Mouse (Mus musculus) stomach, embryonic 15.5 days (tissue): ENCODE data around the gene Myo7a. TPM values are rescaled to one million over a fixed set of nuclear protein-coding genes. Genes with fewer than 3 reads are reported as not detected.

Experiments
- ATAC-seq: fragments of 200-750 bp; cut with Nextera tagmentation; 2 replicates; pipeline ENCODE4 v1.8.0; 2017; ENCODE audit warnings: low read depth, moderate number of reproducible peaks, moderate TSS enrichment; ENCODE audit not compliant: insufficient read depth, low FRiP score
- H3K27ac ChIP-seq: fragments of 300-500 bp; sonication (generic); 2 replicates; pipeline ENCODE4 v1.5.1; 2015; ENCODE audit warnings: mild to moderate bottlenecking, inconsistent platforms
- H3K27me3 ChIP-seq: fragments of 300-500 bp; sonication (generic); replicated peaks from 2 replicates; pipeline ENCODE4 v1.6.1; 2015; ENCODE audit warnings: inconsistent platforms
- H3K36me3 ChIP-seq: fragments of 300-500 bp; sonication (generic); 2 replicates; pipeline ENCODE4 v1.6.1; 2015; ENCODE audit warnings: inconsistent platforms
- H3K4me1 ChIP-seq: fragments of 300-500 bp; sonication (generic); 2 replicates; pipeline ENCODE4 v1.6.1; 2015; ENCODE audit warnings: inconsistent platforms
- H3K4me2 ChIP-seq: fragments of 300-500 bp; sonication (generic); 2 replicates; pipeline ENCODE4 v1.6.1; 2015; ENCODE audit warnings: mild to moderate bottlenecking, inconsistent platforms
- H3K4me3 ChIP-seq: fragments of 300-500 bp; sonication (generic); replicated peaks from 2 replicates; pipeline ENCODE4 v1.5.1; 2015; ENCODE audit warnings: inconsistent platforms
- H3K9ac ChIP-seq: fragments of 300-500 bp; sonication (generic); 2 replicates; pipeline ENCODE4 v1.6.1; 2015; ENCODE audit warnings: inconsistent platforms
- H3K9me3 ChIP-seq: fragments of 300-500 bp; sonication (generic); 2 replicates; pipeline ENCODE4 v1.6.1; 2016; ENCODE audit warnings: inconsistent platforms
- WGBS: fragments of 180-500 bp; shearing (Covaris S2); methylation state at CpG from one replicate; pipeline ENCODE4 v1.1.7; 2015; 5-methylcytosine and 5-hydroxymethylcytosine counted together
- polyA plus RNA-seq: library from polyadenylated mRNA; unstranded; fragments of >200 nt; fragmentation: Nextera tagmentation; extraction: Ambion mirVana; gene quantifications from 2 replicates; pipeline ENCODE4 v1.2.1, GENCODE M21; 2015

Gene Myo7a
- 9.3 and 11.4 TPM in 2 replicates for polyA plus RNA-seq

DNA sequence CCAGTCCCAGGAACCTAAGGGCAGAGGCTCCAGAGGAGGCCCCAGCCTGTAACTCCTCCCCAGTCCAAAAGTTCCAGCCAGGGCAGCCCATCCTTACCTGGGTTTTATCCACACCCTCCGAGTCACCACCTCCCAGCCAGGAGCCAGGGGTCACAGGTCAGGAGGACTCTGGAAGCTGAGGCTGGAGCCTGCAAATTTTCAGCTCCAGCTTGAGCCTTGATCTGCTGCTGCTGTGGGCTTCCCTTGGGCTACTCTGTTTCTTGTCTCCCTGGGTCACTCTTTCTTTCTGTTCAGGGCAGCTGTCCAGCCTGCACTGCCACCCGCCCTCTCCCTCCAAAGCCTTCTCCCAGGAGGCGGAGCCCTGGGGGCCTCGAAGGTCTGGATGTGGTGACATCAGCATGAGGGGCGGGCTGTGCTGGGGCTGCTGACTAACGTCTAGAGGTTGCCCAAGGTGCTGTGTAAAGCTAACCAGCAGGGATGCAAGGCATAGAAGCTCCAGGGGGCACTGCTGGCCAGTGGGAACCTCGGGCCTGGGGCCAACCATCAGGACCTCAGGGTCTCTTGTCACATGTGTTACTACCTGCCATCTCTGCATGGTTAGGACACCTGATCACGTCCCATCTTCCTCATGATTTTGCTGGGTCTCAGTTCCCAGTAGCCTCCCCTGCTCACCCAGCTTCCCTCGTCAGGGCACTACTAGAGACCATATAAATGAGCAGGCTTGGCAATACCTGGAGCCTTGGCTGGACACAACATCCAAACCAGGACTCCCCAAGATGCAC is at the start of gene Myo7a:
Gene Myo7a (minus strand): TSS at position 346 of the 782 bp plus-strand sequence.
- no peaks in the 10 kb centered on the region for H3K36me3 ChIP-seq
- H3K4me1 ChIP-seq: 0 out of 2 replicates have a peak, but pooled peaks cover 11% of the 10 kb centered on the region
- H3K27ac ChIP-seq: no peak within 1 kb of the TSS
- peak within 1 kb of the TSS; percentile 19; the same call in 1 of the 2 replicates for H3K4me3 ChIP-seq
- no peaks in the 10 kb centered on the region for H3K9me3 ChIP-seq
- WGBS: 38% methylated on average over 9 of the region's 9 CpGs
- H3K27me3 ChIP-seq: no peaks in the 10 kb centered on the region
- H3K9ac ChIP-seq: no peak within 1 kb of the TSS
- peak; percentile 44 for ATAC-seq
- peak within 1 kb of the TSS; percentile 53 for H3K4me2 ChIP-seq

DNA sequence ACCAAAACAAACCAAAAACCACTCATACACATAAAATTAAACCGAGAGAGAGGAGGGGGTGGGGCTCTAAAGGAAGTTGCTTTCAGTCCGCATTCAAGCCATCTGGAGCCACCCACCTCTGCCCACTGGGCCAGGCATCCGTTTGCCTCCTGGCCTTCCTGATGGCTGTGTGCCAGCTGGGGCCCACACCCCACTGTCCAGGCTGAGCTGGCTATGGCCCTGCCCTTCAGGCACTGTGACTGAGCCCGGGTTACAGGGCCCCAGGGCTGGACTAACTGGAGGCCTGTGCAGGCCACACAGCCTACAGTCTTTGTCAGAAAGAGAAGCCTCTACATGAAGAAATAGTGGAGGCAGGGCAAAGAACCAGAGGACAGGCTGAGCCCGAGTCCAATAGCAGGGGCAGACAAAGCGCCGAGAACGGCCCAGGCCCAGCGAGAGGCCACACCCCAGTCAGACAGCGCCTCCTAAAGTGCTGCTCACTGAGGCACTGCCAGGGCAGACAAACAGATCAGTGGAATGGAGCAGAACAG is 45.7 kb upstream of the Myo7a start:
- H3K9ac ChIP-seq: no peak overlapping the region
- H3K27me3 ChIP-seq: no peaks in the 10 kb centered on the region
- no peaks in the 10 kb centered on the region for H3K36me3 ChIP-seq
- WGBS: 37% methylated on average over 10 of the region's 10 CpGs
- no peak overlapping the region for H3K4me3 ChIP-seq
- ATAC-seq: peak; percentile 70
- peak overlapping the region; percentile 81 for H3K27ac ChIP-seq
- peak overlapping the region; percentile 30; the same call in 1 of the 2 replicates for H3K4me2 ChIP-seq
- no peaks in the 10 kb centered on the region for H3K9me3 ChIP-seq
- H3K4me1 ChIP-seq: peaks cover 47% of the 10 kb centered on the region

DNA sequence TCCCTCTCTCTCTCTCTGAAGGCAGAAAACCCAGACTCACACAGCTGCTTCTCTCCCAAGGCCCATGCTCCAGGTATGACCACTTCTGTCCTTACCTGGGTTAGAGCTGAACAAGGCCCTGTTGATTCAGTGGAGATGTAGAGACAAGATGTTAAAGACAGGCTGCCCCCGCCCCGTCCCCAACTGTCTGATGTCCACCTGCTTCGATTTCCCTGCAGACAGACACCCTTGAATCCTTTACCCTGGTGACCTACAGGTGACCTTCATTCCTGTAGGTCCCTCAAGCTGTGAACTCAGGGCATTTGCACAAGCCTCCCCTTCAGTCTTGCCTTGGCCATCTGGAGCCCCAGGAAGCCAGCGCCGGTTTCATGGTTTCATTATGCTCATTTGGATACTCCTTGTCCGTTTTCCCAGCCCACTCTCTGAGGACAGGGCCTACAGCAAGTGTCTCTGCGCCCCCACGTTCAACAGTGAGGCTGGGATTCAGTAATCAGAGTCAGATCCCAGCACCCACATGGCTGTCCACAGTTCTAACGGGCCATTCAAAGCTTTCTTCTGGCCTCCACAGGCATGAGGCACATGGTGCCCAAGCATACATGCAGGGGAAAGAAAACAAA is 45.2 kb upstream of the Myo7a start:
- peak overlapping the region; percentile 81 for H3K27ac ChIP-seq
- H3K9me3 ChIP-seq: no peaks in the 10 kb centered on the region
- no peaks in the 10 kb centered on the region for H3K36me3 ChIP-seq
- H3K4me3 ChIP-seq: no peak overlapping the region
- peaks cover 52% of the 10 kb centered on the region for H3K4me1 ChIP-seq
- H3K27me3 ChIP-seq: no peaks in the 10 kb centered on the region
- no peak overlapping the region for H3K9ac ChIP-seq
- WGBS: 73% methylated on average over 9 of the region's 9 CpGs
- ATAC-seq: no peak
- no peak overlapping the region for H3K4me2 ChIP-seq

DNA sequence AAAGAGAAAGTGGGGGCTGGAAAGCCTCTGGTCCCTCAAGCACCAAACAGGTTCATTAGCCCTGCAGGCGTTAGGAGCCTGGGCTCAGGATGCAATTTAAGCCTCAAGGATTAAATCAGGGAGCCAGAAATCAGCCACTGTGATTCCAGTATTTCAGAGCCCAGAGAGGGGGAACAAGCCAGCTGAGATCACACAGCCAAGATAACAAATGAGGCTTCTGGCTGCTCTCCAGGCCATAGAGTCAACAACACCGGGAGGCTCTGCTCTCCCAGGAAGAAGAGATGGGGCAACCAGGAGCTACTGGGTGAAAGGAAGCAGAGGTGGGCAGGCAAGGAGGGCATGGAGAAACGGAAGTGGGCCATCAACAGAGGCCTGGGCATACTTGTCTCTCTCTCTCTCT is 44.4 kb upstream of the Myo7a start:
- H3K9ac ChIP-seq: no peak overlapping the region
- H3K4me1 ChIP-seq: peaks cover 60% of the 10 kb centered on the region
- no peak overlapping the region for H3K4me2 ChIP-seq
- no peaks in the 10 kb centered on the region for H3K9me3 ChIP-seq
- no peaks in the 10 kb centered on the region for H3K27me3 ChIP-seq
- peak overlapping the region; percentile 55; the same call in 1 of the 2 replicates for H3K27ac ChIP-seq
- ATAC-seq: no peak
- H3K4me3 ChIP-seq: no peak overlapping the region
- 31% methylated on average over 3 of the region's 3 CpGs for WGBS
- H3K36me3 ChIP-seq: no peaks in the 10 kb centered on the region

DNA sequence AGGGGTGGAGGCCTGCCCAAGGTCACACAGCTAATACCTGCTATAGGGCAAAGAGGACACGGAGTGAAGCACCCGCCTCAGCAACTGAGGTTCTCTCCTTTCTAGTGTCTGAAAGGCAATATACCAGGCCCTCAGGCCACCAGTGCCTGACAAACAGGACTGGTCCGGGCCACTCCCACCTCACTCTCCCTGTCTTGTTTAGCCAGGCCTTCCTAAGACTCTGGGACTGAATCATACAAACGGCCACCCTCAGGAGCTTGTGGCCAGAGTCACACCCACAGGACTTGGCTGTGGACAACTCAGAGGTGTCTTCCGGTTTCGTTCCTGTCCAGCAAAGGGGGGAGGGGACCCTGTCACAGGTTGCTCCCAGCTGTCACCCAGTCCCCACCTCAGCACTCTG is 42.9 kb upstream of the Myo7a start:
- no peak overlapping the region for H3K9ac ChIP-seq
- H3K27me3 ChIP-seq: no peaks in the 10 kb centered on the region
- H3K9me3 ChIP-seq: no peaks in the 10 kb centered on the region
- H3K36me3 ChIP-seq: no peaks in the 10 kb centered on the region
- no peak for ATAC-seq
- H3K4me3 ChIP-seq: no peak overlapping the region
- 0 out of 2 replicates have a peak overlapping the region, but pooled peaks have one; percentile 3 for H3K4me2 ChIP-seq
- H3K4me1 ChIP-seq: peaks cover 65% of the 10 kb centered on the region
- H3K27ac ChIP-seq: peak overlapping the region; percentile 55
- WGBS: 62% methylated on average over 6 of the region's 6 CpGs

DNA sequence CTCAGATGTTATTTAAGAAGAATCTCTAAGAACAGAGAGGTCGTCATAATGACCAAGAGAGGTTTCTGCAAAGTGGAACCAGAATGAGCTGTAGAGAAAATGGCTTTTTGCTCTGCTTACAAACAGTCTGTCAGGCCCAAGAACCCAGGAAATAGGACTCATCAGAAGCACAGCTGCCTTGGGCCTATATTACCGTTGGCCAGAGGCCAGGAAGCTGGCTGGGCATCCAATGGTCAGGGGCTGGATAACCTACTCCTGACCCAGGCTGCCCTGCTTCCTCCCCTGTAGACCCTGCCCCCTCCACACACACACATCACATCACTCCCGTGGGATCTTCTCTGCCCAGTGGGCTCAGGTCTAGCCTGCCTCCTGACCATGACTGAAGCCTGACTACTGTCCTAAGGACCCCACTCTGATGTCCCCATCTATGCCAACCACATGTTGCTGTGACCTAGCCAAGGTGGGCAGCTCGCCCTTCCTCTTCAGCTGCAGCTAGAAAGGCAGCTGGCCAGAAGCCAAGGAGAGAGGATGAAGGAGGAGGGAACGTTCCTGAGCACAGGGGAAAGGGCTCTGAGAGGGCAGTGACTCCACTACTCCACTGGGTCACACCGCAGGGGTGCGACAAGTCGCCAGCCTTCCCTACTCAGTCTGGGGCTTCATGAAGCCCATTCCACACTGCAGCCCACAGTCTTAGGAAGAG is 40.9 kb upstream of the Myo7a start:
- H3K4me2 ChIP-seq: peak overlapping the region; percentile 2
- no peak for ATAC-seq

DNA sequence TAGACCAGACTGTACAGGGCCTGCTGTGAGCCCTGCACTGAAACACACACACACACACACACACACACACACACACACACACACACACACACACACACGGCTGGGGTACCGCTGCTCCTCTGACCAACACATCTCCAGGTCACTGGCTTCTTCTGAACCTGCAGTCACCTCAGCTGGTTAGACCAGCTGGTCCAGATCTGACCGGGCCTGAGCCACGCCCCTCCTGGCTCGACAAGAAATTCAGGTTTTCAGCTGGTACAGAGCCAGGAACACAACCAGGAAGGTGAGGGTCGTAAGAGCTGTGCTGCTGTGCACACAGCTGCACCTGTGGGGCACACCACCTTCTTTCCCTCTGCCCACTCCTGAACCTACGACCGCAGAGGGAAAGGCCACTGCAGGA is 39.2 kb upstream of the Myo7a start:
- Histone ChIP-seq H3K4me2 (peak overlapping the region; percentile 26), H3K4me1 (peaks cover 53% of the 10 kb centered on the region)

More for the DNA sequence above, 40.9 kb upstream of the Myo7a start:
- Histone ChIP-seq H3K36me3 (no peaks in the 10 kb centered on the region), H3K4me1 (peaks cover 66% of the 10 kb centered on the region), H3K9ac (no peak overlapping the region), H3K4me3 (no peak overlapping the region), H3K9me3 (no peaks in the 10 kb centered on the region), H3K27ac (peak overlapping the region; percentile 81), H3K27me3 (no peaks in the 10 kb centered on the region)
- 27% methylated on average over 8 of the region's 8 CpGs for WGBS

DNA sequence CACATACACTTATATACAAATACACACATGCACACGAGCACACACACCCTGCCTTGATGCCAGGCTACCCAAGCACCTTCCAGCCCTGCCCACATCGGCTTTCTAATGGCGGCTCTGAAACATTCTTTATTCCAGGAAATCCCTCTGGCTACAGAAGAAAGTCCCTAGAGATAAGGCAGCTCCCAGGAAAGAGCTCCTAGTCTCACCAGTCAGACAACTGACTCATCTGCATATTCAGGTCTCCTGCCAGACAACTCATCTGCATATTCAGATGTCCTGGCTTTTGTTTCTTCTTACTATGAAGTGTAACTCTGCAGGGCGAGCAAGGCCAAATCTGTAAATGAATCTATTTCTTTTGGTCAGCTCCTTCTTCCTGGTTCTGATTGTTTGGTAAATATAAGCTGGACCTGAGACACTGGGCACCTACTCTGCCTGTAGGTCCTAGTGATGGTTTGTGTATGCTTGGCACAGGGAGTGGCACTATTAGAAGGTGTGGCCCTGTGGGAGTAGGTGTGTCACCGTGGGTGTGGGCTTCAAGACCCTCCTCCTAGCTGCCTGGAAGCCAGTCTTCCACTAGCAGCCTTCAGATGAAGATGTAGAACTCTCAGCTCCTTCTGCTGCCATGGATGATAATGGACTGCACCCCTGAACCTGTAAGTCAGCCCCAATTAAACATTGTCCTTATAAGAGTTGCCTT is 38.5 kb upstream of the Myo7a start:
- peaks cover 48% of the 10 kb centered on the region for H3K4me1 ChIP-seq
- peak overlapping the region; percentile 26; the same call in 1 of the 2 replicates for H3K4me2 ChIP-seq
- 56% methylated on average over 5 of the region's 5 CpGs for WGBS
- no peaks in the 10 kb centered on the region for H3K36me3 ChIP-seq
- no peaks in the 10 kb centered on the region for H3K27me3 ChIP-seq
- 0 out of 2 replicates have a peak, but pooled peaks have one; percentile 1 for ATAC-seq
- H3K9ac ChIP-seq: no peak overlapping the region
- H3K9me3 ChIP-seq: no peaks in the 10 kb centered on the region
- no peak overlapping the region for H3K4me3 ChIP-seq
- H3K27ac ChIP-seq: peak overlapping the region; percentile 81

More for the DNA sequence above, 39.2 kb upstream of the Myo7a start:
- peak; percentile 72 for ATAC-seq
- Histone ChIP-seq H3K9ac (no peak overlapping the region), H3K36me3 (no peaks in the 10 kb centered on the region), H3K9me3 (no peaks in the 10 kb centered on the region), H3K4me3 (no peak overlapping the region), H3K27ac (peak overlapping the region; percentile 81), H3K27me3 (no peaks in the 10 kb centered on the region)
- WGBS: 33% methylated on average over 8 of the region's 8 CpGs

DNA sequence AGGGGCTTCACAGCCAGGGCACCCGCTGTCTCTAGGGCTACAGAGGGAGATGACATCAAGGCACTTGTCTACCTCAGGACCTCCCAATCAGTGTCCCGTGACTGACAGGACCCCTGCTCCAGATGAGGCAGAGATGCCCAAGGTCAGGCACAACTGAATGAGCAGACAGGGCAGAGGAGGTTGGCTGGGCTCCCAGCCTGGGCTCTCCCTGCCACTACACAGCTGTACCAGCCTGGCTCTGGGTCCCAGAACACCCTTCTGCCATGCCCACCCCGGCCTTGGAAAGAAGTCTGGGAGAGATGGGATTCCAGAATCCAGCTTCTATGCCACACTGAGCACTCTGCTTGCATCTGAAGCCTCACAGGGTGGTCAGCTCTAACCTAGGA is 36.9 kb upstream of the Myo7a start:
- no peaks in the 10 kb centered on the region for H3K36me3 ChIP-seq
- 62% methylated on average over 3 of the region's 3 CpGs for WGBS
- ATAC-seq: no peak
- no peak overlapping the region for H3K4me2 ChIP-seq
- no peaks in the 10 kb centered on the region for H3K9me3 ChIP-seq
- no peak overlapping the region for H3K4me3 ChIP-seq
- no peak overlapping the region for H3K27ac ChIP-seq
- H3K4me1 ChIP-seq: peaks cover 48% of the 10 kb centered on the region
- no peak overlapping the region for H3K9ac ChIP-seq
- H3K27me3 ChIP-seq: no peaks in the 10 kb centered on the region

DNA sequence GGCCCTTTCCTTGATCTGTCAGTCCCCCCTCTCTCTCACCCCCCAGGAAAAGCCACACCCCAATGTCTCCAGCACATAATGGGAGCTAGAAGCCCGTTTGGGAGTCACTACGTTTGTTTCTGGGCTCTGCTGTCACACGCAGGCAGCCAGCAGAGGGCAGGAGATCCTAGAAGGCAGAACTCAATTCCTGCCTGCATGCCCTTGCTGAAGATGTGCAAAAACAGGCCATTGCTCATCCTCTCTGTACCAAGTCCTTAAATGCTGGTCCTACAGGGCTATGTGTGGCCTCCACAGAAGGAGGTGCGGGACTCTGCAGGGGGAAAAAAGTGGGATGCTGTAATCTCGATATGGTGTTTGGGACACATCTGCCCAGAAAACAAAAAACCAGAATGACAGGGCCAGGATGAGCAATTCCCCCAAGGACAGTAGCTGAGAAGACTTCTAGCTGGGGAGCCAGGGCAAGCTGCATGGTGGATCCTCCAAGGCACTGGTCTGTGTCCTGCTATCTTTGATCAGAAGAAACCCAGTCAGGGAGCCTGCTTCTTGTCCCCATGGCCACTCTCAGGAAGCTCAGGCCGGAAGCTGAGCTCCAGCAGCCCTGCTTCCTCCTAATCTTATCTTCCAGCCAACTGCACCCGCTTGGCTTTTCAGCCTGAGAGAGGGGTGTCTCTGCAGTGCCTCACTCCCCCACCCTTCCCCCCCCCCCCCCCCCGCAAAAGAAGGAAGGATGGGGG is 36.4 kb upstream of the Myo7a start:
- WGBS: 31% methylated on average over 7 of the region's 8 CpGs
- Histone ChIP-seq H3K27ac (no peak overlapping the region), H3K9me3 (no peaks in the 10 kb centered on the region), H3K36me3 (no peaks in the 10 kb centered on the region), H3K27me3 (no peaks in the 10 kb centered on the region), H3K4me3 (no peak overlapping the region), H3K4me1 (peaks cover 43% of the 10 kb centered on the region), H3K4me2 (no peak overlapping the region), H3K9ac (no peak overlapping the region)
- ATAC-seq: no peak

DNA sequence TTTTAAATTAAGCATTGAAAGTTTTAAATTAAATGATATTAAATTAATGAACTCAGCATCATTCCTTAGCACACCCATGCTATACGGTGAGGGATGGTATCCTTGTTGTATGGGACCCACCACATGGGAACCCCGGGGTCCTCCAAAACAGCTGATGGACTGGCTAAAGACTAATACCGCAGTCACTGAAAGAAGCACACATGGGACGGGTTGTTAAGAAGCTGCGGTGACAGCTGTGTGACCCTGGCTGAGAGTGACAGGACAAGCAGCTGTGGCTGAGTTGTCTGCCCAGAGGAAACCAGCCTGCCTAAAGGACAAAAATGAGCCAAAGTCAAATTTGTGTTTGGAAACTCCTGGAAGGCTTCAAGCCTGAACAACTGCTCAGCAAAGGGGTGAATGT is 34.6 kb upstream of the Myo7a start:
- Histone ChIP-seq H3K27me3 (no peaks in the 10 kb centered on the region), H3K27ac (no peak overlapping the region), H3K4me1 (peaks cover 24% of the 10 kb centered on the region), H3K4me2 (no peak overlapping the region), H3K36me3 (no peaks in the 10 kb centered on the region), H3K9me3 (no peaks in the 10 kb centered on the region), H3K4me3 (no peak overlapping the region), H3K9ac (no peak overlapping the region)
- 76% methylated on average over 5 of the region's 5 CpGs for WGBS
- ATAC-seq: no peak
